Mouse (Mus musculus): ENCODE results near the gene Zfp148.
"Not testable (repeated sequence)": the region's sequence is repeated elsewhere in the genome, so short reads cannot be mapped to it uniquely, and the experiment has no call there.

The Zfp148 gene

DNA sequence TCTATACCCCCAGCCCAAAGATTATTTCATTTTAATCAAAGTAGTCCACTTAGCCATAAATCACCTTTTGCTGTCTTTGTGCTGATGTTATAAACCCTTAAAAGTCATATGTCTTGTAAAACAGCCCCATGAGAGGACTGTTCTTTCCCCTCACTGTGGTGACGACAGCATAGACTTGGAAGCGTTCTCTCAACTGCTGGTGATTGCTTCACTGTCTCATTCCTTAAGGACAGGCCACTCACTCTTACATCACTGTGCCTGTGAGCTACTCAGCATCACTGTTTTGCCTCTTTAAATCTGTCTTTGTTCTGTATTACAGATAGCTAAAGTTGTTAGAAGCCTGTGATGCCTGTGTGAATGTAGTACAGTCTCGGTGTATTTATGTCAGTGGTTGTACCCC is 80.8 kb downstream of the Zfp148 start:
- in situ Hi-C loops (cut with MboI, MseI), result loop anchor here (25.0 kb wide), 1 partner anchor 1326 kb away; no protein-coding TSS in a partner anchor

DNA sequence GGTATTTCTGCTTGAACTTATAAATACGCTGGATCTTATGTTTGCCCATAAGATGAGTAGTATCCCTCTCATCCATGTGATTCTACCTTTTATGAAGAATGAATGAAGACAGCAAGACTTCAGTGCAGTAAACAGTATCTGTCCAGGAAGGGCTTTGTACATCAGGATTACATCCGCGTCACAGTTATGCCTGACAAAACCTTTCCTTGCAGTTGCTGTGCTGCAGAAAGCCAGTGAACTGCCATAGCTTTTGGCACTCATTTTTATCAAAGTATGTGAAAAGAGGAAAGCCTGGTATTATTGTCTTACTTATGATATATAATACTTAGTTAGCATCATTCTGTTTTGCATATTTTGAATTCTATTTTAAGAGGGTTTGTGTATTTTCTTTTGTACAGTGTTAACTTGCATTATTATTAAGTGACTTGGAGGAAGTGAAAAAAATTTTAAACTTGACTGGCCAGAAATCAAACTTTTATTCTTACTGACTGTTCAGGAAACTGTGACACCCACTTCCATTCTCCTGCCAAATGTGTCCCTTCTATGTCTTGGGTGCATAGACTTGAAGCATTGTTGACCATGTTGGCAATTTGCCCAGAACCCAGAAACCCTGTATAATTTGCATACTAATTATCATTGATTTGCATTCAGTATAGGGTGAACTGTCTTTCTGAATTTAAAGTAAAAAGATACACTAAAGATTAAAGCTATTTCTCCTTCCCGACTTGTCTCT is 84.0 kb downstream of the Zfp148 start:
- in situ Hi-C loops (cut with MboI, MseI), result loop anchor here (25.0 kb wide), 1 partner anchor 1323 kb away; no protein-coding TSS in a partner anchor

DNA sequence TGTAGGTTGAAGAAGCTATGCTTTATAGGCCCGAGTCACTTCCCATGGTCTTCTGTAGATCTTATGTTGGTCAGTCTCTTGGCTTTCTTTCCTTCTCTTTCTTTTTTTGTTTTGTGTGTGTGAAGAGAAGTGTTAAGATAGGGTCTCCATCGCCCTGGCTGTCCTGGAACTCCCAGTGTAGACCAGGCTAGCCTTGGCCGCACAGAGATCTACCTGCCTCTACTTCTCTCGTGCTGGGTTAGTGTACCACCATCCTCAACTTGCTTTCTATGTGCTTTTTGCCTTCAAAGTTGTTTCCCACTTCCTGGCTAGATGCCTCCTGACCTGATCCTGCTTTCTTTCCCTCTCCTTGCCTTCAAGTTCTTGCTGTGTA is 84.6 kb downstream of the Zfp148 start:
- in situ Hi-C loops (cut with MboI, MseI), result loop anchor here (25.0 kb wide), 1 partner anchor 1322 kb away; no protein-coding TSS in a partner anchor

DNA sequence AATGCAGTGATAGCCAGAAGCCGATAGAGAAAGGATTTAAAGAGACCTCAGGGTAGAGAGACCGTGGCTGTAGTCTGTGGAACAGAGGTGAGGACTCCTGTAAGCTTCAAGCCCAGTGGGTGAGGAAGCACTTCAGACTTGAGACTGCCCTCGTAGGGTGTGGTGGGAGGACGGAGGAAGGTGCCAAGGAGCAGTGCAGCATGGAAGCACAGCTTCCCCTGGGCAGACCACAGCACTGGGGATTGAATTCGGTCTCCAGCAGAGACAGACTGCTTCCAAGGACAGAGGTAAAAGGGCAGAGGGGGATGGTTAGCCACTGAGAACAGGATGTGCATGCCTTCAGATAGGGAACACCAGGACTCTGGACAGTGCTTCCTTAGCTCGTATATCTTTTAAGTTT is 86.8 kb downstream of the Zfp148 start:
- in situ Hi-C loops (cut with MboI, MseI), result loop anchor here (25.0 kb wide), 1 partner anchor 1320 kb away; no protein-coding TSS in a partner anchor

DNA sequence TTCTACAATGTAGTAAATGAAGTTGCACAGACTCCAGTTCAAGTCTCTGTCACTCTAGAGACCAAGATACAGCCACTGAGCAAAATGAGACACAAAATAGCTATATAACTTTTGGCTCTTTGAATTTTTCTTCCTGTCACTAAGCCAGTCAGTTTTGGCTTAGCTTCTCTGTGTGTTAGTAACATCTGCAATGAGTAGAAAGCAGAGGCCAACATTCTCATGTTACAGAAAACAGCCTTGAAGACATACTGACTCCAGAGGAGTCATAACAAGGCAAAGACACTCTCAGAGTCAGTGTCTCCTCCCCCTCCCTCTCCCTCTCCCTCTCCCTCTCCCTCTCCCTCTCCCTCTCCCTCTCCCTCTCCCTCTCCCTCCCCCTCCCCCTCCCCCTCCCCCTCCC is 89.3 kb downstream of the Zfp148 start:
- in situ Hi-C loops (cut with MboI, MseI), result loop anchor here (25.0 kb wide), 1 partner anchor 1317 kb away; no protein-coding TSS in a partner anchor

DNA sequence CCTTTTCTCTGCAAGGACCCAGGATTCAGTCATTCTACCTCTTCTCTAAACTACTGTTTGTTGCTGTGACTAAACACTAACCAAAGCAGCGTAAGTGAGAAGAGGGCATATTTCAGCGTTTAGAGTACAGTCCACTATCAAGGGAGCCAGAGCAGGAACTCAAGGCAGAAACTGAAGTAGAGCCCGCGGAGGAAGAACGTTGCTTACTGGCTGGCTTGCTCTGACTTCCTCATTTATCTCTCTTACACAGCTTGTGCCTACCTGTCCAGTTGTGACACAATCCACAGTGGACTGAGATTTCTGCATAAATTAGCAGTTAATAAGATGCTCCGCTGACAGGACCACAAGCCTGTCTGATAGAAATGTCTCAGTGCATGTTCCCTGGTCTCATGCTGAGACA is 93.7 kb downstream of the Zfp148 start:
- in situ Hi-C loops (cut with MboI, MseI), result loop anchor here (25.0 kb wide), 1 partner anchor 1313 kb away; no protein-coding TSS in a partner anchor

DNA sequence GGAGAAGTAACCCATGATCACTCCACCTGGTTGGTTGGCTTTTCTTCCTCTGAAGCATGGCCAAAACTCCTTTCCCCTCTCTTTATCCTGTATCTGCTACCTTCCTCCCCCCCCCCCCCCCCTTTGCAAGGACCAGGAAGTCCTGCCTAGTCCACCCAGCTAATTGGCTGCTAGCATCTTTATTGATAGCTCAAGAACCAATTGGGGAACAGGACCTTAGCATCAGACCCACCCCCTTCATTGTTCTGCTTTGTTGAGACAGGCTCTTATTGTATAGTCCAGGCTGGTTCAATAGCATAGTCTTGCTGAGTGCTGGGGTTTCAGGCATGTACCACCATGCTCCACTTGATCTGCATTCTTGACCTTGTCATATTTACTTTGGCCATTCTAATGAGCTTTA is 99.3 kb downstream of the Zfp148 start:
- in situ Hi-C loops (cut with MboI, MseI), result loop anchor here (5.0 kb wide), 1 partner anchor 57 kb away; no protein-coding TSS in a partner anchor

DNA sequence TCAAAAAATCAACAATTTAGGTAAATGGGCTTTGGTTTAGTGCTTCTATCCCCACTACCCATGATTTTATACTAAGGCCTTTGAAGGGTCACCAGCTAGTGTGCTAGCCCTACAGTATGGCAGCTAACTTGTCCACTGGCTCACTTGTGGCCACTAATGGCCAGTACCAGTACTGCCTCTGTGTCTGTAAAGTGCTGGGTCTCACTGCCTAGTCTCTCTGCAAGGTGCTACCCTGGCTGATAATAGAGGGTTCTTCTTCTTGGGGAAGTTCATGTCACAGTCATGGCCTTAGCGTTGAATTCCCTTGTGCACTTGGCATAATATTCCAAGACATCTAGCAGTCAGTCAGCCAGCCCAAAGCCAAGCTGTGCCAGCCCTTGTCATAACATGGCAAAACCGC is 100.5 kb downstream of the Zfp148 start:
- in situ Hi-C loops (cut with MboI, MseI), result loop anchor here (5.0 kb wide), 1 partner anchor 56 kb away; no protein-coding TSS in a partner anchor

DNA sequence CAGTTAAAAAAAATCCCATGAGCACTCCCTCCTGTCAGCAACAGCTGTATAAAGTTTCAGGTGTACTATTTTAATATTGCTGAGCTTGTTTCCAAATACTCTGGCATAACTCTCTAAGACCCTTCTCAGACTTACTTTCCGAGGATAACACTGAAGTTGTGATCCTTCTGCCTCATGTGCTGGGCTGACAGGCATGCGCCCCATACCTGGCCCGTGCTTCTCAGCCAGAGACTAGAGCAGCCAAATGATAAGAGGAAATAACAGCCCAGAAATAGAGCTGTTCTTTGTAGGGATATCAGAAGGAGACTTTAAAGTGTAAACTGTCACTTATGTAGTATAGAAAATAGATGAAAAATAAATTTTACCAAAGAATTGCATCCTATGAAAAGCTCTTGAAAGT is 101.7 kb downstream of the Zfp148 start:
- in situ Hi-C loops (cut with MboI, MseI), result loop anchor here (5.0 kb wide), 1 partner anchor 55 kb away; no protein-coding TSS in a partner anchor

DNA sequence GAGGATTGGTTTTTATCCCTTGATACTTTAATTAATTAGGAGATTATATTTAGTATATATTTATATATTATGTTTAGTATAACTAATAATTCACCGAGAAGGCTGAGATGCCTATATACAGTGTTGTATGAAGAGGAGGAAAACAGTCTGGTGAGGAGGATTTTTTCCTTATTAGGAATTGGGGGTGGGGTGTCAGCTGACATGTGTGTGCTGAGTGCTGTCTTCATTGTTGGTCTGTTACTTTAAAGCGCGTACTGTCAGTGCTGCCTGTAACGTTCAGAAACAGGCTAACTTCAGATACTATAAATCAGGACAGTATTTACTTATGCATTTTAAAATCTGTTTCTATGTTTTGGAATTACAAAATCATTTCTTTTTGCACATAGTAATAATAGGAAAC is 107.1 kb downstream of the Zfp148 start:
- in situ Hi-C loops (cut with MboI, MseI), result no loop called here

DNA sequence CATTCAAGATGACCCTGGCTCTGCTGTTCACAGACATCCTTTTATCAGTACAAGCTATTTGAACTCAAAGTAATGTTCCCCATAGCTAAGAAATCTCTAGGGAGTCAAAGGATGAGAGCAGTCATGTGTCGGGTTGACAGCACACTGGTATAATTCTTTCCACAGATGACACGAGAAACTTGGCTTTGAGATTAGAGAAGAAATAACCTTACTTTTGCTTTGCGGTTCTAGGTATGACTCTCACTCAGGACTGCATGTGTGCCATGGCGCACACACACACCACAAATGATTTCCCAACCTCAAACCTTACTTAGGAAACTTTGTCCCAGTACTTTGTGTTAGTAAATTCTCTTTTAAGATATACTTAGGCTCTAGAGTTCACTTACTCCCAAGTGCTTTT is 113.7 kb downstream of the Zfp148 start:
- in situ Hi-C loops (cut with MboI, MseI), result no loop called here

DNA sequence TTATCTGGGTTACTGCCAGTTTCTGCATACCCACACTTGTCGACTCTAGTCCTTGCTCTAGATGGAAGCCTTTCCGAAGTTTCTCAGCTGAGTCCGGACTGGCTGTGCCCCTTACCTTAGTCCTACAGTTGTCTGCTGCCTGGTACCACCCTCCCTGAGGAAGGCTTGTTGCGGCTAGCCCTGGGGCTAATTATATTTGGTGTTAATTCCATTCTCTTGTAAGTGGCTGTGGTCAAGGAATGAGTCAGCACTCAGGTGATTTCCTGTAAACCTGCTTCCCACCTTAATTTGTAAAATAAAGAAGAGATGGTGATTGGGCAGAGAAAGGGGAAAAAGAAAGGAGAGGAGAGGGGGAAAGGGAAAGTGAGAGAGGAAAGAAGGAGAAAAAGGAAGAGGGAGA is 127.4 kb downstream of the Zfp148 start:
- in situ Hi-C loops (cut with MboI, MseI), result no loop called here

DNA sequence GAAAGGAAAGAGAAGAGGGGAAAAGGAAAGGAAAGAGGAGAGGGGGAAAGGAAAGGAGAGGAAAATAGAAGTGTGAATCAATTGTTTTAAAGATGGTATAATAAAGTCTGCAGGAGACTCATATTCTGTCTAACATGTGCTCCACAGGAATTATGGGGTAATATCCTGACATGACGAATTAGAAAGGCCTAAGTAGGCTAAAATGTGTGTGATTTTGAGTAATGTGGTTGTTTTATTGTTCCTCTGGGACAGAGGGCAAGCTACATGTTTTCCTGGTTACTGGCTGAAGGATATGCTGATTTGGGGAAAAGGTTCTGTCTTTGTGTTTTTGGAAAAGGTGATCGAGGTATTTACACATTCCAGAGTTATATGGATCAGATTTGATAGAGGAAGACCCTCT is 128.6 kb downstream of the Zfp148 start:
- in situ Hi-C loops (cut with MboI, MseI), result not testable (repeated sequence)

DNA sequence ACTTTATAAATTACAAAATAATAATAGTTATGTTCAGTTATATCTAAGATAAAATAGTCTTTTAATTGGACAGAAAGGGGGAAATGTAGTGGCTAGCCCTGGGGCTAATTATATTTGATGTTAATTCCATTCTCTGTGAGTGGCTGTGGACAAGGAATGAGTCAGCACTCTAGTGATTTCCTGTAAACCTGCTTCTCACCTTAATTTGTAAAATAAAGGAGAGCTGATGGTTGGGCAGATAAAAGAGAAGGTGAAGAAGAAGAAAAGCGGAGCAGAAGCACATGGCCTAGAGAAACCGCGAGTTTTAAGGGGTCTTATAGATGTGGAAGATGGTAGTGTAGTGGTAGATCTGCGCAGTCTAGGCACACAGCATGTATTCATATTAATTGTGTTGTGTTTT is 130.2 kb downstream of the Zfp148 start:
- in situ Hi-C loops (cut with MboI, MseI), result not testable (repeated sequence)

DNA sequence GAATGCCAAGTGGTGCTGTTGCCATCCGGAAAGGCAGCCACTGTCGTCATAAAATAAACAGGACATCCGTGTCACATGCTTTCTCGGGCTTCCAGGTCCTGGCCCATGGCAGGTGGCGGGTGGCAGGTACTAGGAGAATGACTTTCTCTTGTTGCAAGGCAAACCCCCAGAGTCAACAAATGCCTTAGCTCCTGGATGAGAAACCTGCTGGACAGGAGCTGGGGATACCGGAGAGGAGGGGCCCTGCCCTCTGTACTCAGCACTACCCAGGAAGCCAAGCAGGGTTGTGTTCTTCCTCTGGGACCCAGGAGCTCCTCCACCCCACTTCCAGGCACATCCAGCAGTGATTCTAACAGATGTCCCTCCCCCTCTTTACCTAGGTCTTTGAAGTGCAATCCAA is 131.9 kb downstream of the Zfp148 start:
- in situ Hi-C loops (cut with MboI, MseI), result no loop called here

DNA sequence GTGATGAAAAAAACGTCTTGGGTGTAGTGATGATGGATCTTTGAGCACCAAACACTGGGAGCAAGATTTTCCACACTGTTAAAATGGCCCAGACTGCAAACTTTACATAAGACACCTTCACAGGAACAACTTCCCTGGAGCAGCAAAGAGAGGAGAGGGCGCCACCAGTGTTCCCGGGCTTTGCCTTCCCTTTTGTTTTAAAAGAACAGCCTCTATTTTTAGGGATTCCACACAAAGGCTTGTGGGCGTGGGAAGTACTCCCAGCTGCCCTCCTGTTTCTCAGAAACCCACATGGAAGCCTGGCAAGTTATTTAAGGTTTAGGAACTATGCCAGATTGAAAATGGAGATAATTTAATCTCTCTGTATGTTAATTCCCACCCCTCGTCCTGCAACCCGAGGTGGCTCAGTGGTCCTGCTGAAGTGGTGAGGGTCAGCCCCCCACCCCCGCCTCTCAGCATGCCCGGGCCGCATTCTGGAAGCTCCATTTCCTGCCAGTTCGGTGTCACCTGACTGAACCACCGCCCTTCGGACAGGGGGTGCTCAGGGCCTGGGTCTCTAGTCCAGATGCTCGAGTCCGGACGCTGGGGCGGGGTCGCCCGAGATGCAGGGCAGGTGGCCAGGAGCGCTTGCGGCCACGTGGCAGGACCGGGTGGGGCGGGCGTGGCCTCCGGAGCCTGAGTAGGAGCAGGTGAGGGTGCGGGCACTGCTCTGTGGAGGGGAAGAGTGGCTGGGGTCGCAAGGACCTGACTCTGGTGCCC is 136.3 kb downstream of the Zfp148 start, which contains the start of gene Slc12a8:
Gene Slc12a8, plus strand, starts transcription at position 522 of the 759 bp plus-strand sequence.
- in situ Hi-C loops (cut with MboI, MseI), result no loop called here

DNA sequence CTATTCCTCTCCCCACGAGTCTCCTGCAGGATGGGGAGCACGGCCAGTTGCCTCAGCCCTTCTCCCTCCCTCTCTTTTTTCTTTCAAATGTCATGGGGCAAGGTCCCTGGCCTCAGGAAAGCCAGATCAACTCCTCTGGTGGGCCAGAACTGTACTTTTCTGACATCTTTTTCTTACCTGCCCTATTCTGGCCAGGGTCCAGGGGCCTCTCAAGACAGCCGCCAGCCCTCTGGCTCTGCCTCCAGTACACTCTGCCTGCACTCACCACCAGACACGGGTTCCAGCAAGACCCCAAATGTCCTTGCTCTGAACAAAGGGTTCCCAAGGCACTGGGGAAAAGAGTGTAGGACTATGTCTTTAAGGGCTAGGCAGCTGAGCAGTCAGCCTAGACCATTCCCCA is 137.0 kb downstream of the Zfp148 start:
- in situ Hi-C loops (cut with MboI, MseI), result no loop called here

DNA sequence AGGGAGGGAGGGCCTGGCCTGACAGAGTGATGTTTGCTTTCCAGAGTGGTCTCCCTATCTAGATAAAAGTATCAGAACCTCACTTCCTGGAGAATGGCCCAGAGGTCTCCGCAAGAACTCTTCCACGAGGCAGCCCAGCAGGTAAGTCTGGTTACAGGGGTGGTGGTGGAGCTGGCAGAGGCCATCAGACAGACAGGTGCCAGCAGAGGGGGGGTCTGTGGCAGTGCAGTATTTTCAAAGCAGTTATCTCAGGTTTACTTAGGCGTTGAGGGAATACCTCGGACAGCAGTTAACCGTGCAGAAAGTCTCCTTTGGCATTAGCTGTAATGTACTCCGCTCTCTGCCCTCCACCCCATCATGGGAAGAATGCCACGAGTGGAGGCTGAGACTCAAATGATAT is 137.6 kb downstream of the Zfp148 start:
- in situ Hi-C loops (cut with MboI, MseI), result no loop called here

DNA sequence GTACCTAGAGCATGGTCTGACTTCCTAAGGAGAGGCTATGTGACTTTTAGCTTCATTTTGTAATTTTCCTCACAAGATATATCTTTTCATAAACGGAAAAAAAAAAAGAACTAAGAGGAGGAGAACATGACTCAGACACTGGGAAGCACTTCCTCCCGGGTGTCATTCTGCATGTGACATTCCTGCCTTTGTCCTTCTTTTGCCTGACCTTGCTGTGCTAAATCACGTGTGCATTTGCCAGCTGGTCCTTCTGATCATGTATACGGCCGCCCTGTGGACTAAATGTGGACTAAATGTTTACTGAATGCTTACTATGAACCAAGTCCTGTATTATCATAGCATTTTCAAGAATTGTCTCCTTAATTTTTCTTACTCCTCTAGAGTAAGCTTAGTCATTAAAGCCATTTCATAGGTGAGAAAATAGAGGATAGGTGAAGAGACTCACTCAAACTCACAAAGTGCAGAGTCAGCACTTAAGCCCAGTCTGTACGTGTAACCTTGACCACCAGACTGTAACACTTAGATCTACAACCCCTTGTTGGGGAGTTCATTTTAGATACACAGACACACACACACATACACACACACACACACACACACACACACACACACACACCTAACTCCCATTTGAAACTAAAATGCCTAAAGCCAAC is 139.4 kb downstream of the Zfp148 start:
- in situ Hi-C loops (cut with MboI, MseI), result no loop called here

DNA sequence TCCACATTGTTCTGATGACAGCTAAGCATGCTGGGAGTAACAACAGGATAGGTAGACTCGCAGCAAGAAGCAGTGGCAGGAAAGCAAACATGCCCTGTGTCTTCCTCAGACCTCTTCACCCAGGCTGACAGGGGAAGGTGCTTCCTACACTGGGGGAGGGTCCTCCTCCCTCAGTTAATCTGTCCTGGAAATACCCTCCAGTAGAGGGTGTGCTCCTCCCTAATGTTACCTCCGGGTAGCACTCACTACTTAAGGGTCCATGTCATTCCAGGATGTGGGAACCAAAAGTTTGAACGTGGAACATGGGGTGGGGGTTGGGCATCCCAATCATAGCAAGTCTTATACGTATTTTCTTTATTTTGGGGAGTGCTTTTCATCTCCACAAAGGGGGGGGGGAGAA is 141.9 kb downstream of the Zfp148 start:
- in situ Hi-C loops (cut with MboI, MseI), result no loop called here

DNA sequence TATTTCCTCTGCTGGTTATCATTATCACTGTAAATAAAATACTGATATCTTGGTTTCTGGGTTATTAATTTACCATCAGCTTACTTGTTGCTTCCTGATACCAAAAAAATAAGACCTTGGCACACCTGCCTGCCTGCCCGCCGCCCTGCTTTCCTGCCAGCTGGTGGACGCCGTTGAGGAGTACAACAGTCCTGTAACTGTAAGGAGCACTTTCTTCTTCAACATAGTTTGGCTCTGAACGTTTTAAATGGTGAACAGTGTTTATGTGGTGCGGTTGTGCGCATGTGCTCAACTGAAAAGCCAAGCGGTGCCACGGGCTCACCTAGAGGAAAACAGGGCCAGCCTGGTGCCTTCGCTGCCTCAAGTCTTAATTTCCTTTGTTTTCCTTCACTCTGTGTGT is 142.9 kb downstream of the Zfp148 start:
- in situ Hi-C loops (cut with MboI, MseI), result no loop called here

Data from regulatory T cell (primary cell).